Mouse (Mus musculus) G1E (cell line): ENCODE measurements at regions not wholly inside any gene's neighbourhood (a gene's known extent, or its start where the extent isn't known, plus 50 kb on each side); places are given as distances from the start of the nearest gene placed in this dataset.

Source experiments
- CTCF ChIP-seq: IDR thresholded peaks from 2 replicates; pipeline ENCODE4 v1.5.1; 2012; ENCODE audit warnings: low read depth, low read length, inconsistent platforms, mixed read lengths
- GATA1 ChIP-seq: IDR thresholded peaks from 2 replicates; pipeline ENCODE4 v1.6.1; 2012; ENCODE audit warnings: borderline replicate concordance, low read length, inconsistent platforms, mixed read lengths
- POLR2AphosphoS5 ChIP-seq: IDR thresholded peaks from 2 replicates; pipeline ENCODE4 v1.6.1; 2012; ENCODE audit warnings: low read depth, low read length, inconsistent platforms; ENCODE audit not compliant: insufficient replicate concordance
- TAL1 ChIP-seq: conservative IDR thresholded peaks from 2 replicates; pipeline ENCODE4 v1.6.1; 2012; ENCODE audit warnings: low read depth, low read length, inconsistent platforms, mixed read lengths

DNA sequence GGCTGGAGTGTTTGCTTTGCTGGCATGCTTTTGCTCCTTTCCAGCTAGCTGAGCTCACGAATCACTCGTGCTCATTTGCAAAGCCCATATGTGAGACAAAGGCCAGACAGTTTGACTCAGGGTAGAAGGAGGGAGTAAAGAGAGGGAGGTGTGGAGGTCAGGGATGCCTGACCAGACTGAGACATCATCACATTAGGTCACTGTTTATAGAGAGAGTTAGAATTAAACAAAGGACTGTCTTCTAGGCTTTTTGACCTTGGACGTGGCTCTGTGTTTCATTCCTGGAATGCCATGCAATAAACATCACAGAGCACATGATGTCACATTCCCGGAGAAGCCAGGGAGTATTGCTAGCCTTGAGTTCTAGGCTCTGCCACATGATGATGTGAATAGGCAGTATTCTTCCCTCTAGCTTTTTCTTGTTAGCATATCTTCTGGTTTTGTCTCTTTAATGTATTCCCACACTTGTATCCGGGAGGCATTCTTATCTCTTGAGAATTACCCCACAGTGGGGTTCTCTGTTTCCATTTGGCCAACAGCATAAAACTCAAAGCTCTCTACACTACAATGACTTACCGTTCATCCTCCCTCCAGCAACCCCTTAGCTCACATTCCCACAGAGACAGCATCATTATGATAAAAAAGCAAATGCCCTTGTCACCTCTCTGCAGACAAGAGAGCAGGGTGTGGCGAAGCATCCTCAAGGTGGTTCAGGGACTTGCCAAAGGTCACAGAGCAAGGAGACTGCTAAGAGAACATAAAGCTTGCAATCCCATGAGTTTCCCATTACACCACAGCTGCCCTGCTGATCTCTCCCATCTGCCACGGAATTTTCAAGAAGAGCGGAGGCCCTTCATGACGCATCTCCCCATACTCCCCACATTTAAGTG lies 301.3 kb downstream of the Cd83 start:
- TF ChIP-seq CTCF (no peak), POLR2AphosphoS5 (no peak), TAL1 (no peak), GATA1 (no peak)
